Mouse (Mus musculus) embryonic fibroblast, embryonic 13.5 days (primary cell): ENCODE measurements around the gene Zc3h8.

Source experiments
- CTCF ChIP-seq: IDR thresholded peaks from 2 replicates; pipeline ENCODE4 v1.5.1; 2011; ENCODE audit warnings: mild to moderate bottlenecking, control low read depth, low read length, moderate library complexity, borderline replicate concordance; ENCODE audit not compliant: insufficient read depth
- POLR2A ChIP-seq: IDR thresholded peaks from 2 replicates; pipeline ENCODE4 v1.6.1; 2011; ENCODE audit warnings: low read depth, mild to moderate bottlenecking, control low read depth, low read length, moderate library complexity

GRCm38 (mm10) chr2:128914978-128915377, 28.9 kb downstream of the Zc3h8 start:
- TF ChIP-seq POLR2A (no peak), CTCF (no peak)
